Mouse (Mus musculus) myocyte (in vitro differentiated cells): ENCODE results near the gene Mrpl11.

Experiments used
- E2F4 ChIP-seq: IDR thresholded peaks from one replicate; pipeline ENCODE4 v1.6.1; 2011; ENCODE audit warnings: mild to moderate bottlenecking, control low read depth, moderate library complexity; ENCODE audit not compliant: insufficient read depth
- MAX ChIP-seq: IDR thresholded peaks from one replicate; pipeline ENCODE4 v1.6.1; 2011; ENCODE audit warnings: low read depth, mild to moderate bottlenecking, control low read depth
- POLR2A ChIP-seq: IDR thresholded peaks from one replicate; pipeline ENCODE4 v1.6.1; 2011; ENCODE audit warnings: low read depth, mild to moderate bottlenecking, control low read depth, moderate library complexity; ENCODE audit not compliant: insufficient read length

DNA sequence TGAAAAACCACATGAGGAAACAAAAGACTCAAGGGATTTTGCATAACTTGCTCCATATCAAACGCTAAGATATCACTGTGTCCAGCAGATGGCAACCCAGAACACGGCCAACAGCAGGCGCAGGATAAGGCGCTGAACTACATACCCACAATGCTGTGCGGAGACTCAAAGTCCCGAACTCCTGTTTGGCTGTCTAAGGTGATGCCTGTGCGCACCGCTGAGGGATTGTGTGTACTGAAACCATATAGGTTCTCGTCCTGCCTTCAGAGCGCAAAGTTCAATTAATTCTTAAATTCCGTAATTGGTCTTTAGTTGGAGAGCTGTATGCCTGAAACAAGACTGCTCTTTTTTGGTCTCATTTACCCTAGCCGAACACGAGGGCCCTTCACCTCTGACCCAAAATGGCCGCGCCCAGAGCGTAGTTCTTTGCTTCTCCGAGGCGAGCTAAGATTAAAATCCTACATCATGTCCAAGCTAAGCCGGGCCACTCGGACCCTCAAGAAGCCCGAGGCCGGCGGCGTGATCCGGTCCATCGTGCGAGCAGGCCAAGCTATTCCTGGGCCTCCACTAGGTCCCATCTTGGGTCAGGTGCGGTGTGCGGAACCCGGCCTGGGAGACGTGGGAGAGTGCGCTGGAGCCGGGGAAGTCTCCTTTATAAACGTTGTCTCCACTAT, at the start of gene Mrpl11:
- TF ChIP-seq POLR2A, result no peak
- no peak for TF ChIP-seq E2F4
- TF ChIP-seq MAX, result peak; percentile 99
